Mouse (Mus musculus) monocyte, adult 2 months (primary cell): ENCODE measurements around the gene Tmsb4x.

ENCODE experiments used
- DNase-seq, 2 experiments: peaks; one replicate each; pipeline ENCODE4 v3.0.0; 2022; ENCODE audit warnings: low spot score in 2 of 2, low read depth in 1 of 2

Gene Tmsb4x

GRCm38 (mm10) chrX:167208978-167209754, at the start of gene Tmsb4x:
Tmsb4x (minus strand) TSS chrX:167209315.
- peak; percentile 56 to 85 for DNase-seq

- DNase-seq = no peak
Measured at GRCm38 (mm10) chrX:167241736-167242135, 32.6 kb upstream of the Tmsb4x start.

- DNase-seq = no peak
Measured at GRCm38 (mm10) chrX:167239293-167239921, 30.3 kb upstream of the Tmsb4x start.

GRCm38 (mm10) chrX:167233104-167233687, 24.1 kb upstream of the Tmsb4x start:
- DNase-seq = no peak

GRCm38 (mm10) chrX:167231150-167231549, 22.0 kb upstream of the Tmsb4x start:
- DNase-seq = peak in 1 of 2 experiments; percentile 47

GRCm38 (mm10) chrX:167229819-167230218, 20.7 kb upstream of the Tmsb4x start:
- no peak for DNase-seq

- peak; percentile 54 to 78 for DNase-seq
Measured at GRCm38 (mm10) chrX:167229206-167229605, 20.1 kb upstream of the Tmsb4x start.

- DNase-seq = no peak
Measured at GRCm38 (mm10) chrX:167227756-167228155, 18.6 kb upstream of the Tmsb4x start.

GRCm38 (mm10) chrX:167227138-167227537, 18.0 kb upstream of the Tmsb4x start:
- no peak for DNase-seq

- DNase-seq = no peak
Measured at GRCm38 (mm10) chrX:167226570-167226969, 17.5 kb upstream of the Tmsb4x start.

GRCm38 (mm10) chrX:167212707-167213106, 3.6 kb upstream of the Tmsb4x start:
- no peak for DNase-seq

- DNase-seq = no peak
Measured at GRCm38 (mm10) chrX:167211871-167212555, 2.9 kb upstream of the Tmsb4x start.

- peak; percentile 40 to 56 for DNase-seq
Measured at GRCm38 (mm10) chrX:167210319-167210728, 1.2 kb upstream of the Tmsb4x start.

- DNase-seq = no peak
Measured at GRCm38 (mm10) chrX:167209828-167210227, 713 bp upstream of the Tmsb4x start.

- no peak for DNase-seq
Measured at GRCm38 (mm10) chrX:167208506-167208820, 652 bp downstream of the Tmsb4x start.

GRCm38 (mm10) chrX:167207741-167208505, 1.2 kb downstream of the Tmsb4x start:
- no peak for DNase-seq

GRCm38 (mm10) chrX:167205813-167206520, 3.1 kb downstream of the Tmsb4x start:
- DNase-seq = no peak

GRCm38 (mm10) chrX:167201365-167201764, 7.8 kb downstream of the Tmsb4x start:
- DNase-seq = no peak

GRCm38 (mm10) chrX:167195228-167195649, 13.9 kb downstream of the Tmsb4x start:
- no peak for DNase-seq

GRCm38 (mm10) chrX:167186306-167186705, 22.8 kb downstream of the Tmsb4x start:
- DNase-seq = no peak
